Mouse (Mus musculus) limb, embryonic 13.5 days (tissue): ENCODE data around the gene Eva1a. TPM values are rescaled to one million over a fixed set of nuclear protein-coding genes. Genes with fewer than 3 reads are reported as not detected.

Experiments
- ATAC-seq: fragments of 200-750 bp; cut with Nextera tagmentation; 2 replicates; pipeline ENCODE4 v1.8.0; 2017; ENCODE audit warnings: low read depth, moderate number of reproducible peaks, moderate TSS enrichment; ENCODE audit not compliant: low FRiP score
- H3K27ac ChIP-seq: fragments of 300-500 bp; sonication (generic); 2 replicates; pipeline ENCODE4 v1.5.1; 2015; ENCODE audit warnings: inconsistent platforms, mild to moderate bottlenecking, moderate library complexity
- H3K27me3 ChIP-seq: fragments of 300-500 bp; sonication (generic); 2 replicates; pipeline ENCODE4 v1.6.1; 2015; ENCODE audit warnings: mild to moderate bottlenecking, inconsistent platforms
- H3K36me3 ChIP-seq: fragments of 300-500 bp; sonication (generic); 2 replicates; pipeline ENCODE4 v1.6.1; 2015; ENCODE audit warnings: inconsistent platforms, mild to moderate bottlenecking, moderate library complexity
- H3K4me1 ChIP-seq: fragments of 300-500 bp; sonication (generic); 2 replicates; pipeline ENCODE4 v1.6.1; 2015; ENCODE audit warnings: inconsistent platforms
- H3K4me2 ChIP-seq: fragments of 300-500 bp; sonication (generic); replicated peaks from 2 replicates; pipeline ENCODE4 v1.6.1; 2015; ENCODE audit warnings: inconsistent platforms, mild to moderate bottlenecking, moderate library complexity
- H3K4me3 ChIP-seq: fragments of 300-500 bp; sonication (generic); 2 replicates; pipeline ENCODE4 v1.5.1; 2015; ENCODE audit warnings: moderate library complexity, mild to moderate bottlenecking, inconsistent platforms
- H3K9ac ChIP-seq: fragments of 300-500 bp; sonication (generic); 2 replicates; pipeline ENCODE4 v1.6.1; 2015; ENCODE audit warnings: mild to moderate bottlenecking, inconsistent platforms
- H3K9me3 ChIP-seq: fragments of 300-500 bp; sonication (generic); 2 replicates; pipeline ENCODE4 v1.6.1; 2016; ENCODE audit warnings: inconsistent platforms
- WGBS: fragments of 180-500 bp; shearing (Covaris S2); methylation state at CpG from one replicate; pipeline ENCODE4 v1.1.7; 2015; 5-methylcytosine and 5-hydroxymethylcytosine counted together
- polyA plus RNA-seq: library from polyadenylated mRNA; unstranded; fragments of >200 nt; fragmentation: Nextera tagmentation; extraction: Ambion mirVana; gene quantifications from 2 replicates; pipeline ENCODE4 v1.2.1, GENCODE M21; 2015

Eva1a gene
- polyA plus RNA-seq, 1 experiment from 2014 or later, result 39.1 TPM

DNA sequence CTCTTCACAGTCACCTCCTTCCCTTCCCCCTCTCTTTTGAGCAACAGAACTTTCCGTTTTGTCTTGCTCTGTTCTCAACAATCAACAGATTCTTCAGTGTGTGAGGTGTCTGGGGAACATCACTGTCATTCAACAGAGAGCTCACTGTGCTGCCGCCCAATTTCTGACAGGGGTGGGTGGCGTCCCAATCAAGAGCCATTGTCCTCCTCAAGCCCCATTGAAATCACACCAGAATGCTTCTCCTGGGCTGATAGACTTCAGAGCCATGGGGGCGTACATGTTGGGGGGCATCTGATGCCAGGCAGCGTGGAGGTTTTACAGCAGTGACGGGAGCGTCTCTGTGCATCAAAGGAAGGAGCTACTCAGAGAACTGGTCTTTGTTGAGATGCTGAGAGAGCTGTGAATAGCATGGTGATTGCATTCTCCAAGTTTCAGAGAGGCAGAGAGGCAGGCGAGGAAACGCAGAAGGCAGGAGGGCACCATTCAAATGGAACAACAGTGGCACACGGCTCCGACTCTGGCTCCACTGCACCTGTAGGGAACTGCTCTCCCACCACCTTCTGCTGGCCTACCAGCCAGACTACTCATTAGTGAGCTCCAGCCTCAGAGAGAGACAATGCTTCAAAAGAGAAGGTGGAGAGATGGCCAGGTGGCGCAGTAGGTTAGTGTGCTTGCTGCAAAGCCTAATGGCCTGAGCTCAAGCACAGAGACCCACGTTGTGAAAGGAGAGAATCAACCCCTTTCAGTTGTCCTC is 95.3 kb downstream of the Eva1a start:
- H3K27me3 ChIP-seq, result no peaks in the 10 kb centered on the region

More for the DNA sequence above, 95.3 kb downstream of the Eva1a start:
- Histone ChIP-seq H3K27ac (no peak overlapping the region), H3K9me3 (no peaks in the 10 kb centered on the region), H3K4me2 (no peak overlapping the region), H3K9ac (no peak overlapping the region), H3K36me3 (no peaks in the 10 kb centered on the region), H3K4me3 (no peak overlapping the region), H3K4me1 (no peaks in the 10 kb centered on the region)
- 69% methylated on average over 13 of the region's 13 CpGs for WGBS
- ATAC-seq, result no peak

Other genes with a start within 250 kb of the Eva1a start
- gene Gcfc2, start 117.4 kb upstream of the Eva1a start, polyA plus RNA-seq, result 13.0 and 13.7 TPM in 2 replicates
- 52.9 and 58.1 TPM in 2 replicates for gene Mrpl19, start 75.1 kb upstream of the Eva1a start, polyA plus RNA-seq